Mouse (Mus musculus) C2C12 (cell line): ENCODE measurements around the gene Decr2.

Experiments used
- CTCF ChIP-seq: IDR thresholded peaks from one replicate; pipeline ENCODE4 v1.5.1; 2011; ENCODE audit not compliant: control insufficient read depth, insufficient read depth, insufficient read length
- FOSL1 ChIP-seq: IDR thresholded peaks from one replicate; pipeline ENCODE4 v1.8.0; 2011; ENCODE audit warnings: mild to moderate bottlenecking, low read length; ENCODE audit not compliant: poor library complexity, insufficient read depth, severe bottlenecking
- MAX ChIP-seq: IDR thresholded peaks from one replicate; pipeline ENCODE4 v1.6.1; 2011; ENCODE audit warnings: mild to moderate bottlenecking, control low read depth
- MYOD1 ChIP-seq: IDR thresholded peaks from one replicate; pipeline ENCODE4 v1.6.1; 2011; ENCODE audit warnings: low read depth; ENCODE audit not compliant: control insufficient read depth, insufficient read length
- MYOG ChIP-seq: IDR thresholded peaks from one replicate; pipeline ENCODE4 v1.6.1; 2011; ENCODE audit not compliant: control insufficient read depth, insufficient read length; ENCODE audit errors: extremely low read depth

- TF ChIP-seq CTCF, result no peak
- TF ChIP-seq MAX, result no peak
- no peak for TF ChIP-seq MYOG
- TF ChIP-seq MYOD1, result no peak
- no peak for TF ChIP-seq FOSL1
These were observed 42.0 kb upstream of the Decr2 start for GRCm38 (mm10) chr17:26131856-26132853.
